Mouse (Mus musculus) gastrocnemius, postnatal 36 days (tissue): ENCODE results near the gene Slc7a3. TPM values are rescaled to one million over a fixed set of nuclear protein-coding genes. Genes with fewer than 3 reads are reported as not detected.
"Not testable (repeated sequence)": the region's sequence is repeated elsewhere in the genome, so short reads cannot be mapped to it uniquely, and the experiment has no call there.

ENCODE experiments used
- DNase-seq, 2 experiments: peaks; one replicate each; pipeline ENCODE4 v3.0.0; 2022
- intact Hi-C: fragments of 180-260 bp; cut with DNase I; formaldehyde crosslinking; loops from one replicate; pipeline ENCODE4 v1.15.1; 2025
- long read RNA-seq, 2 experiments: library from polyadenylated mRNA; stranded (forward); transcript quantifications; one replicate each; pipeline ENCODE4 v2.0.0; 2021
- total RNA-seq, 2 experiments: library from RNA; stranded (reverse); gene quantifications; 2 replicates each; pipeline ENCODE4 v1.2.3; 2021

The Slc7a3 gene
- not detected for total RNA-seq
- long read RNA-seq, experiment 1, result 0 reads
- long read RNA-seq, experiment 2, result 0 reads

DNA sequence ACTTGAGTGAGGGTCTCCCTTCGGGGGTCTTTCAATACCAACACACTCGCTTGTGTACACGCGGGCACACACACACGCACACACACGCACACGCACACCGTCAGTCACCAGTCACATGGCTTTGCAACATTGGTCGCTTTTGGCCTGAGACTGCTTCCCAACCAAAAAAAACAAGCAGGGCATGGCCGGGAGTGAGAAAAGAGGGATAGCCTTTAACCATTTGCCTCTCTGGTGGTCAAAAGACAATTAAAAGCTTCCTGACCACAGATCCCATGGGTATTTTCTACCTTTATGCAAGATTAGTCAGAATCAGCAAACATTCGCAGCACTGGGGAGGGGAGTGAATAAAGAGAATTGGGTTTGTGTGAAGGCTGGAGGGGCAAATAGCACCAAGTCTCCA lies at the start of gene Slc7a3:
Gene Slc7a3 (minus strand): TSS at position 101 of the 400 bp plus-strand sequence.
- DNase-seq, result no peak
- intact Hi-C loops, result no loop called here

GRCm38 (mm10) chrX:101131992-101132791 lies 46.4 kb upstream of the Slc7a3 start:
- DNase-seq, result peak in 1 of 2 experiments; percentile 12
- intact Hi-C loops, result loop anchor here (1.0 to 5.0 kb wide), 2 partner anchors 140 to 197 kb away; partner anchors contain the start of gene Med12

DNA sequence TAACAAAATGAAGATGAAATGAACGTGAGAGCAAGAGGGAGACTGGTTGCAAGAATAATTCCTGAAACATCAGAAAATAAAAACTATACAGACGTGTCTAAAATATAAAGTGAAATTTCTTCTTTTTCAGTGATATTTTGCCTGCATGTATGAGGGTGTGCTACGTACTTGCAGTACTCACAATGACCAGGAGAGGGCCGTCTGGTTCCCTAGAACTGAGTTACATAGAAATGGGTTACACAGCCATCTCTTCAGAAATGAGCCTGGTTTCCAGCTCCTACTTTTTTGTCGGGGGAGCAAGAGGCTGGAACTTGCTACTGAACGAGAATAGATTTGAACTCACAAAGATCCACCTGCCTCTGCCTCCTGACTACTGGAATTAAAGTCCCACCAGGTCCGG lies 45.2 kb upstream of the Slc7a3 start:
- DNase-seq, result peak; percentile 37 to 44

DNA sequence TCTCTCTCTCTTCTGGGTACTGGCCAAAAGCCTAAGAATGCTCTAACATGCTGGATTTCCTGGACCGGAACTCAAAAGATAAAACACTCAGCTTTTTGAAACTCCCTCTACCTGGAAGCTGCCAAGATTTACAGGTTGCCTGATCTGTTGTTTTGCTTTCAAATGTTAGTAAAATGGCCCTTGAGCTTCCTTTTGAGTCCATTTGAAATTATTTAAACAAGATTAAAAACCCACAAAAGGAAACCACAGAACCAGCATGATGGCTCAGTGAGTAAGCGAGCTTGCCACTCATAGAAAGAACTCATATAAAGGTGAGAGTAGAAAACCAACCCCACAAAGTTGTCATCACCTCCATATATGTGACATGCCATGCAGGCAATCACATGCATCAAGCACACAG lies 42.7 kb upstream of the Slc7a3 start:
- DNase-seq, result no peak
- intact Hi-C loops, result no loop called here

More for the DNA sequence above, 45.2 kb upstream of the Slc7a3 start:
- intact Hi-C loops, result loop anchor here (1.0 to 5.0 kb wide), 2 partner anchors 141 to 198 kb away; partner anchors contain the start of gene Med12

GRCm38 (mm10) chrX:101126977-101127376 lies 41.2 kb upstream of the Slc7a3 start:
- intact Hi-C loops, result no loop called here
- DNase-seq, result no peak

DNA sequence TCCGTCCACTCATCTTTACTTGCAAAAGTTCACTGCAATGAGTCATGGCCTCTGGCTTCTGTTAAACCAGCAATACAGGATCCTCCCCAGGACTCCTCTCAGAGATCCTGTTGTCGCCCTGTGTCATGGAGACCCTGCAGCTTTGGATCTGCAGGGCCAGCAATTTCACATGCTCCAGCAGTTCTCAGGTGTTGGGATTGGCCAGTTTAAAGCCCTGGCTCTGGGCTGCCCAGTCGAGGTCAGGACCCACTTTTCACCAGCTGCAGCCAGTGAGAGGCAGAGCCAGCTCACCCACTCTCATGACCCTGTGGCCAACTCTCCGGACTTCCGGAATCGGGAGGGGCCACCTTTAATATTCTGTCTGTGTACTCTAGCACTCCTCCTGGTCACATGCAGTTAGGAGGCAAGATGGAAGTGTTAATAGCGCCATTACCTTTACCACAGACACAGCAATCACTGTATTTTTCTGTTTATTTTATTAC lies 40.7 kb upstream of the Slc7a3 start:
- peak in 1 of 2 experiments; percentile 12 for DNase-seq

DNA sequence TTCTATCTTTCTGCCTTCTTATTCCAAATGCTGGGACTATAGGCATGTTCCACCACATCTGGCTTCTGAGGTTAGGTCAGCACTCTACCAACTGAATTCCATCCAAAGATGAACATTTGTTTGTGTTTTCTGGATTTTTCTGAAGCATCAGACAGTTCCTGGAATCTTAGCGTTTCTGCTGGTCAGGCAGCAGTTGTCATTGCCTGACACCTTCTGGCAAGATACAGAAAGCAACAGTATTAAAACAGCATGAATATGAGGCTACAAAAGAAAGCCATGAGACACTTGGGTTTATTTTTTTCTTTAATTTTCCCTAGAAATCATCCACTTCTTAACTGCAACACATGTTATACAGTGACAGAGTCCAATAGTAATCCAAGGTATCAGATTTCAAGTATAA lies 34.7 kb upstream of the Slc7a3 start:
- DNase-seq, result no peak
- intact Hi-C loops, result no loop called here

More for the DNA sequence above, 40.7 kb upstream of the Slc7a3 start:
- intact Hi-C loops, result no loop called here

DNA sequence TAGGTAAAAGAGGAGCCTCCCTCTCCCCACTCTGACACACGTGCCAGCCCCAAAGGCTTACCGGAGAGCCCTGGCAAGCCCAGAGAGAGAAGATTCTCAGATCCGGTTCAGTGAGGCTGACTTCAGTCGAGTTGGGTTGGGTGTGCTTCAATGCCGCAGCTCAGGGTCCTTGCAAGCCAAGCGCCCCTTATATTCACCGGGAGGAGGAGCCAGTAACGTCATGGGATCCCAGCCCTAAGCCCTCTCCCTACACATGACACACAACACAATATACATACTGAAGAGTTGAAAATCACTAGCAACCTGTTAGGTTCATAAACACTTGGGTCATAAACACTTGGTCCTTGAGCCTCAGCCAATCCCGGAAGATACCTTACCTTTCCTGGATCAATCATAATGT lies 609 bp downstream of the Slc7a3 start:
- intact Hi-C loops, DNase-seq: not testable (repeated sequence)

DNA sequence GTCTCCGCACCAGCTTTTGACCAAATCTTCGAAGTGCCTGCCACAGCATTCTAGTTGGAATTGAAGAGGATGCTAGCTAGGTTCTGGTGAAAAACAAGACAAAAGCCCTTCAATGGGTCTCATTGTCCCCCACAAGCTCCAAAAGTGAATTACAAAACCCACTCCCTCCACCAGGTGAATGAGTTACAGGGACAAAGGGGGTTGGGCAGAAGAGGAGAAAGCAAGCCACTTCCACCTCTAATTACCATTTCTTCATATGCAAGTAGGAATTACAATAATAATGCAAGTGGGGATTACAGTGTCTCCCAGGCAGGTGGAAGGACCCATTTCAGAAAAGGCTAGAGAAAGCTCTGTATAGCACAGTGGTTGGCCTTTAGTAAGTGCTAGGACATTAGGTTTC lies 1.6 kb downstream of the Slc7a3 start:
- intact Hi-C loops, result no loop called here

DNA sequence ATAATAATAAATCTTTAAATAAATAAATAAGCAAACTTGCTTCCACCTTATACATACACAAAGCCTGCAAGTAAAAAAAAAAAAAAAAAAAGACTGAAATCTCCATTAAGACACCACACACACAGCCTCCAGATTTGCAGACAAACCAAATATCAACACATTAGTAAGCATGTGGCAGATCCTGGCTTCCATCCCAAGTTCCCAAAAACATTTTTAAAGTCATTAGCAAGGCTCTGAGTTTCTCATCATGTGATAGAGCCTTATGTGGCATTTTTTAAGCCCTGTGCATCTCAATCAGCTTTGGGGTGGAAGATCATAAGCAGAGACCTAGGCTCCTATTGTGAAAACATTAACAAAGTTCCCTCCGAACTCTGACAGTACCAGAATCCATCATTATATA lies 20.6 kb downstream of the Slc7a3 start:
- DNase-seq, result no peak
- intact Hi-C loops, result no loop called here

More for the DNA sequence above, 1.6 kb downstream of the Slc7a3 start:
- DNase-seq, result no peak

DNA sequence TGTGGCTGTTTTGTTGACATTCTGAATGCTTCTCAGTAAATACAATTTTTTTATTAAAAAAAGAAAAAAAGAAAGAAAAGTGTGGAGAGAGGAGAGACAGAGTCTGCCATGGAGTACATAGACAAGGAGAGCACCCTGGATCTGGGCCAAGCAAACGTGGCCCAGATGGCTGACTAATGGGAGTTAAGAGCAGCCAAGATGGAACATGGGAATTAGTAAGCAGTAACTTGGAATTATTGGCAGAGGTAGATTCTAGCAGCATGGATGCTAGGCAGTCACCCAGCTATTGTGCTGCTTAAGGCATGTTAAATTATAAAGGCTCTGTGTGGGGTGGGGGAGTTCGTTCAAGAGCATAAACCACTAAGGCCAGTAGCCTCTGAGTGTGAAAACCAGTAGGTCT lies 22.3 kb downstream of the Slc7a3 start:
- DNase-seq, result no peak
- intact Hi-C loops, result no loop called here

DNA sequence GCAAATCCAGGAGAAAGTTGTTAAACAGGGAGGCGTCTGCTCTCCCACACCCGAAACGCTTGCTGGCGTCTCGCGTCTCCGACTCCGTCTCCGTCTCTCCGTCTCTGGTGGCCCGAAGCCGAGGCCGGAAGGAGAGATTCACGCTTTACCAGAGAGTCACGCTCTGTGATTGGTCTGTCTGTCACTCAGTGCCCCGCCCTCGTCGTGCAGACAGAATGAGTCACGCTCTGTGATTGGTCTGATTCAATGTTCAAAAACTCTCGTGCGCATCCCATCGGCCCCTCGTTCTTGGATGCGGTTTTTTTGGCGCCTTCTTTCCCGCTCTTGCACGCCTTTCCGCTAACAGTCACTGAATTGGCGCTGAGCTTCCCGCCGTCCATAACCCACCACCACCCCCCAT lies 26.3 kb downstream of the Slc7a3 start, which contains the start of gene Tex11:
Gene Tex11 (minus strand): TSS at position 127 of the 400 bp plus-strand sequence.
- intact Hi-C loops, result no loop called here
- no peak for DNase-seq

Other genes starting within 250 kb of the Slc7a3 start
- gene Tex11, start 26.4 kb downstream of the Slc7a3 start, total RNA-seq, result not detected
- 10 to 100 TPM; 27.9 to 28.5 TPM for gene Snx12, start 136.5 kb upstream of the Slc7a3 start, total RNA-seq
- gene Foxo4, start 168.5 kb upstream of the Slc7a3 start, total RNA-seq, result 100 to 1,000 TPM in 1 of 2 experiments, 10 to 100 TPM in 1; 95.6 to 116 TPM
- gene Gm614, start 178.0 kb upstream of the Slc7a3 start, total RNA-seq, result not detected
- 1 to 10 TPM; 1.8 to 2.5 TPM for gene Il2rg, start 182.2 kb upstream of the Slc7a3 start, total RNA-seq
- gene Gm20489, start 183.0 kb upstream of the Slc7a3 start, total RNA-seq, result not detected
- gene Med12, start 188.0 kb upstream of the Slc7a3 start, total RNA-seq, result 10 to 100 TPM; 15.5 to 18.1 TPM
- gene Nlgn3, start 213.1 kb upstream of the Slc7a3 start, total RNA-seq, result under 1 TPM; 0.08 to 0.15 TPM